Mouse (Mus musculus) spleen, embryonic (tissue): ENCODE data around the gene Osbpl10.
"Not testable (repeated sequence)": the region's sequence is repeated elsewhere in the genome, so short reads cannot be mapped to it uniquely, and the experiment has no call there.

Source experiments
- CTCF ChIA-PET: fragments of 350-600 bp; sonication (Branson Sonifier 250); formaldehyde crosslinking; loops from one replicate; lab custom pipeline; 2022; lab: Charles Lee

Osbpl10 gene

DNA sequence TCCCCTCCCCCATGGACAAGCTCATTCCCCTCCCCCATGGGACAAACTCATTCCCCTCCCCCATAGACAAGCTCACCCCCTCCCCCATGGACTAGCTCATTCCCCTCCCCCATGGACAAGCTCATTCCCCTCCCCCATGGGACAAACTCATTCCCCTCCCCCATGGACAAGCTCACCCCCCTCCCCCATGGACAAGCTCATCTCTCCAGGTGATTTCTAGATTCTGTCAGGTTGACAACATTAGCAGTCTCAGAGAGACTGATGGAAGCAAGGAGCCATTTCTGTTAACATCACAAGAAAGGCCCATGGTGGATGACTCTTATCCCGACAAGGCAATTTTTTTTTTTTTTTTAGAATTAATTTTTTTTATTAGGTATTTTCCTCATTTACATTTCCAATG, 52.7 kb downstream of the Osbpl10 start:
- CTCF ChIA-PET: not testable (repeated sequence)

DNA sequence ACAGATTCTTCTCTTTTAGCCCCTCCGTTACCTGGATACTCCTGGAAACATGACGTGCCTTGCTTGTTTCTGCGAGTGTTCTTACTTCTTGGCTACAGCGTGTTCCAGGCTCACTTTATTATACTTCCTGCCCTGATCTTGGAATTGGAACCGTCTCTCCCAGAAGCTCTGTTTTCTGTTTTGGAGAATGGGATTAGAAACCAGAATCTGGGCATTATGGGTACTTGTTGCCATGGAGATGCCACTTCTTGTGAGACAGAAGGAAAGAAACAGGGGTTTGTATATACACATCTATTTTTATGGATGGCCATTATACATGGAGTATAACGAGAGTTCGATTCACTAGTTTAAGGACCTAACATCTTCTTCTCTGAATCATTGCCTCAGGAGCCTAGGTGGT, 54.4 kb downstream of the Osbpl10 start:
- CTCF ChIA-PET: no interaction called here

DNA sequence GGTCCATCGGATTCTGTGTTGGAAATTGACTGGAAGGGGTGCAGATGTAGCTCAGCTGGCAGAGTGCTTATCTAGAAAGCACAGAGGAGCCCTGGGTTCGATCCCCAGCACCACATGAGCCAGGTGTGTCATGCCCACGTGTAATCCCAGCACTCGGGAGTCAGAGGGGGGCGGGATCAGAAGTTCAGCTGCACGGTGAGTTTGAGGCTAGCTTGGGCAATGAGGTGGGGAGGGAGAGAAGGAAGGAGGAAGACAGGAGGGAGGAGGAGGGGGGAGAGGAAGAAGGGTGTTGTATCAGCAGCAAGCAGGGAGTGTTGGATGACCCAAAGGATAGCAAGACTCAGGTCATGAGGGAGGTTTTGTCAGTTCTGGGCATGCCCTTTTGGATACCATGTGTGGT, 55.9 kb downstream of the Osbpl10 start:
- CTCF ChIA-PET: interaction anchor here (0.6 kb wide), 2 partner anchors 15 to 248 kb away, joined by 3 to 4 read pairs; no protein-coding TSS in a partner anchor

DNA sequence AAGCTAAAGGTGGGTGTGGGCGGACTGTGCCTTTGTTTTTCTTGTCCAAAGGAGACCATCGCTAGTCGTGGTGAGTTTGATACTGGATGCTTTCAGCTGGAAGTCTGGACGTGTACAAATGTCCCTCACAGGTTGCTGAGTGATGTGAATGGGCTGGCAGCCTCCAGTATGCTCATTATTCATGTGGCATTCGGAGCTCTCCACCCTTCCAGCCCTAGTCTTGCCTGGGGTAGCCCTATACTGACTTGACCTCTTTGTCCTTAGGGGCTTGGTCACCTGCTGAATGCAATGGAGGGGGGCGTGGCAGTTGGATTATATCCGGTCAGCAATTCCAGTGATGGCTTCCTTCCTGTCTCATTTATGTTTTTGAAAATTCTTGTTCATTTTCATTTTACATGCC, 56.4 kb downstream of the Osbpl10 start:
- CTCF ChIA-PET: interaction anchor here (0.6 kb wide), 1 partner anchor 15 kb away, joined by 3 read pairs; no protein-coding TSS in a partner anchor

DNA sequence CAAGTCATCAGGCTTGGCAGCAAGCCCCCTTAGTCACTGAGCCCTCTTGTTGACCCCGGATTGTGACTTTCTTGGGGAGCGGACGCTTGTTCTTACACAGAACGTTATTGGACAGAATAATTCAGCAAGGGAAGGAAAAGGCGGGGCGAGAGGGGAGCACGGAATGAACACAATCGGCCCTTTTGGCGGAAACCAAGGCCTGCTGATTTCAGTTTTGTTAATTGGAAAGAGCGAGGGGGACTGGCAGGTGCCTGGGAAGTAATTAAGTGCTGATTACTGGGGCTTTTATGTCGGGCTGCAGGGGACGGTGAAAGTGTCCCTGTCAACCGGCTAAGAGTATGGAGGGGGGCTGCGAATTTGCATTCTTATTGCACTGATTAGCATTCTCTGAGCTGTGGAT, 59.8 kb downstream of the Osbpl10 start:
- CTCF ChIA-PET: interaction anchor here (0.5 kb wide), 1 partner anchor 1345 kb away, joined by 3 read pairs; no protein-coding TSS in a partner anchor

DNA sequence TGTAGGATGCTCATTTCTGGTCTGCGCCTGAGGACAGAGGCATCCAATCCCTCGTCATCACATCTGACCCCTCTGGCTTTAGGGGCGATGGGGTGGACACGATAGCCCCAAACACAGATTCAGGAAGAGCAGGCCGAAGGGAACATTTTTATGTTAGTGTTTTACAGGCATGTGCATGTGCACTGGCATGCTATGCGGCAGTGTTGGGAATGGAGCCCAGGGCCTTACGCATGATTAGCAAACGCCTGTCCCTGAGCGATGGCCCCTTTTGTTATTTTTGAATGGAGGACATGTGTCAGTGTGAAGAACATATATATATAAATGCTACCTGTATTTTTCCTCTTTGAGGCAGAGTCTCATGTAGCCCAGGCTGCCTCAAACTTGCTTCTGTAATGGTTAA, 60.3 kb downstream of the Osbpl10 start:
- CTCF ChIA-PET: interaction anchor here (0.5 kb wide), 1 partner anchor 1345 kb away, joined by 3 read pairs; no protein-coding TSS in a partner anchor

DNA sequence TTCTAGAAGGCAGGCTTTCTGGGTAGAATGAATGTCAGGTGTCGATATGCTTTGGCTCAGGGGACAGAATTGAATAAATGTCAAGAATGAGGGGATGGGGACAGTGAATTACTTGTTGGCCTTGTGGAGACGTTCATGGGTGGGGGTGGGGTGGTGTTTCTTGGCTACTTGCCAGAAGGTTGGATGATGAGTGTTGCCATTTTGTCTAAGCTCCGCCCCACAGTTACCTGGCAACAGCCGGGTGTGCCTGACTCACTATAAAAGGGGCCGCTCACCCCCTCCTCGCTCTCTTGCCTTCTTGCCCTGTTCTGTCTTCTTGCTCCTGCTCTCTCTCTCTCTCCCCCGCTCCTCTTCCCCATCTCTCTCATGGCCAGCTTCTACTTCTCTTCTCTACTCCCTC, 60.9 kb downstream of the Osbpl10 start:
- CTCF ChIA-PET: no interaction called here

DNA sequence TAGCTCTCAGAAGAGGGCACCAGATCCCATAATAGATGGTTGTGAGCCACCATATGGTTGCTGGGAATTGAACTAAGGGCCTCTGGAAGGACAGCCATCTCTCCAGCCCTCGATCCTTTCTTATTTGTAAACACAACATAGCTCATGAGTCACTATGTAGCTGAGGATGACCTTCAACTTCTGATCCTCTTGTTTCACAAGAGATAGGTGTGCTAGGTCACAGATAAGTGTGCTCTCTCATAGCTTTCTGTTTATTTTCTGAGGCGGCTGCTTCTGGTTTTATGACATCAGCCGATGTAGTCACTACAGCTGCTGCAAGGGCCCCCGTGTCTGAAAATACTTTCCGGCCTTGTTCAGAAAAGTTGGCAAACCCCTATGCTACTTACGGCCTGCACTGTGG, 64.2 kb downstream of the Osbpl10 start:
- CTCF ChIA-PET: no interaction called here

DNA sequence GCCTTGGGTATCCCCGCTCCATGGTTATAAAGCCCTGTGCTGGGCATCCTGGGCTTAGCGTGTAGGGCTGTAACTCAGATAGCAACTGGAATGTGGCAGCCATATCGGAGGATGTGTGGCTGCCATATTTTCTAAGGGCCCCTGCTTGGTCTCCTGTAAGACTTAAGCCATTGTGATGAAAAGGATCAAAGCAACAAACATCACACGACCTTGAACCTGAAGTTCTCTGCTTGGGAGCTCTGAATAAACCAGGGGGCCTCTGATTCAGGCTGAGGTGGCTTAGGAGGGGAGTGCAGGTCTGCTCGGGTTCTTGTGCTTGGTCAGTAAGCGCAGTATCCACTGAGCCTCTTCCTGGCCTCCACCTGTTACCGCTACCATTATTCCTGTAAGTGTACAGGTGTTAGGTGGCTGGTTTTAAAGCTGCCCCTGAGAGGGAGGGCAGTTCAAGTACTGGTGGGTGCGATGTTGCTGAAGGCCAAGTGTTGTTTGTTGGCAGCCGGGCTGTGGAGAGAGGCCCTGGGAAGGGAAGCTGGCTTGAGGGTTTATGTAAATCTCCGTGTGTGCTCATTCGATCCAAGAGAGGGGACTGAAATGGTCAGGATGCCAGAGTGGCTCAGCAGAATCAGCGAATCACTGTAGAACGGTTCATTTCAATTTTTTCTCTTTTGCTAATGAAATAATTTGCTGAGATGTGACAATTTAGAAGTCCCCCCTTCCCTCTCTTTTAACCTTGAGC, 64.8 kb downstream of the Osbpl10 start:
- CTCF ChIA-PET: no interaction called here

DNA sequence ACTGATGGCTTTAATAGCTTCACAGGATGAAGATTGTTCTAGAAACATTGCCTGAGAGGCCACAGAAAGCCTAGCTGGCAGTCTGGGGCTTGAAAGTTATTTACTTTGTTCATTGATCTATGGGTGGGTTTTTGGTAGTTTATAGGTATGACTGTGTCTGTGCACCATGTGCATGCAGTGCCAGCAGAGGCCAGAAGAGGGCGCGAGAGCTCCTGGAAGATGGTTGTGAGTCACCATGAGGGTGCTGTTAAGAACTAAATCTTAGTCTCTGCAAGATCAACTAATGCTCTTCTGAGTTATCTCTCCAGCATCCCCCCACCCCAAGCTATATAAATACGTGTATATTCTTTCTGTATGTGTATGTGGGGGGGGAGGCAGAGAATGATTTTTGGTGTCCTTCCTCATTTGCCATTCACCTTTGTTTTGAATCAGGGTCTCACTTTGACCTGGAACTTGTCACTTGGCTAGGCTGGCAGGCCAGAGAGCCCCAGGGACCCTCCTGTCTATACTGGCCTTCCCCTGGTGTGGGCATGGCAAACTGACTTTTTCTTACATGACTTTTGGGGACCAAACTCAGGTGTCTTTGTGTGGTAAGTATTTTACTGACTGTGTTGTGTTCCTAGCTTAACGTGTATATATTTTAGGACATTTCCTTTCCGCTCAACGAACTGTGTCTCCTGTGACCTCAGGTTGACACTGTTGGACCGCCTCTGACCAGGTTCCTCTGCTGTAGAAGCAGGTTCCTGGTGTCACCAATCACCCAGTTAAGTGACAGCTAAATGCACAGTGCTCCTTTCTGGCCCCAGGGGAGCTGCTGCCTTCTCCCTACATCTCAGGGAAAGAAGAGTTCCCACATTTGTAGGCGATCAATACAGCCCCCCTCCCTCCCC, 65.8 kb downstream of the Osbpl10 start:
- CTCF ChIA-PET: interaction anchor here (0.7 kb wide), 1 partner anchor 821 kb away, joined by 3 read pairs; no protein-coding TSS in a partner anchor

DNA sequence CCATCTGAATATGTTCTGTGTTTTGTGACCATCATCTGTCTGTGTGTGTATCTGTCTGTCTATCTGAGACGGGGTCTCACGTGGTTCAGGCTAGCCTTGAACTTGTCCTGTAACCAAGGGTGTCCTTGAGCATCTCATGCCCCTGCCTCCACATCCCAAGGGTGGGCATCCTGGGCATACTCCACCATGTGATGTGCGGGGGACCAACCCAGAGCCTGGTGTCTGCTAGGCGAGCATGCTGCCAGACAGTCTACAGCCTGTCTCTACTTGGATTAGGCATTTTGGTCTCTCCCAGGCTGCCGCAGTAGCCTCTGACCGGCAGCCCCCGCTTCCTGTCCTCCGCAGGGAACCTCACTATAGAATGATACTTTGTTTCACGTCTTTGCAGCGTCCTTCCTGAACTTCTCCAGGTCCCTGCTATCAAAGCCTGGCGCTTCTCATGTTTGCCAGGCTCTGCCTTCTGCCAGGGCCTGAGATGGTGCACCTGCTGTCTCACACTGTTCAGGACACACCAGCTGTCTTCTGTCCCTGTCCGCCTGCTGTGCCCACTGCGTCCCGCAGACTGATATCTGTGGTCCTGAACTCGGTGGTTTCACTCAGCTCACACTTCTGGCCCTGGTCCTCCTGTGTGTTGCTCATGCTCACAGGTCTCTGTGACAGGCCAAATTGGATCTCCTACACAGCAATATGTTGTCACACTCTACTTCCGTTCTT, 66.9 kb downstream of the Osbpl10 start:
- CTCF ChIA-PET: no interaction called here

DNA sequence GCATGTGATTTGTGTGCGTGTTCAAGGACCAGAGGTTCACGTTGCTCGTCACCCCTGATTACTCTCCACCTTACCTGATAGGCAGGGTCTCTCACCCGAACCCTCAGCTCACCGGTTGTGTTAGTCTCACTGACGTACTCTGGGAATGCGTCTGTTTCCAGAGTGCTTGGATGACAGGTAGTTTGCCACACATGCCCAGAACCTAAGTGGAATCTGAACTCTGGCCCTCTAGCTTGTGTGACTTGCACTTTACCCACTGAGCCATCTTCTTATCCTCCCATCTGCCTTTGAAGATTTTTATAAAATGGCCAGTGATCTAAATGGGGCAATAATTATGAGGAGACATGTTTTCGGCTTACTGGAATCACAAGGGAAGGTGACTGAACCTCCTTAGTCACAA, 68.3 kb downstream of the Osbpl10 start:
- CTCF ChIA-PET: no interaction called here

DNA sequence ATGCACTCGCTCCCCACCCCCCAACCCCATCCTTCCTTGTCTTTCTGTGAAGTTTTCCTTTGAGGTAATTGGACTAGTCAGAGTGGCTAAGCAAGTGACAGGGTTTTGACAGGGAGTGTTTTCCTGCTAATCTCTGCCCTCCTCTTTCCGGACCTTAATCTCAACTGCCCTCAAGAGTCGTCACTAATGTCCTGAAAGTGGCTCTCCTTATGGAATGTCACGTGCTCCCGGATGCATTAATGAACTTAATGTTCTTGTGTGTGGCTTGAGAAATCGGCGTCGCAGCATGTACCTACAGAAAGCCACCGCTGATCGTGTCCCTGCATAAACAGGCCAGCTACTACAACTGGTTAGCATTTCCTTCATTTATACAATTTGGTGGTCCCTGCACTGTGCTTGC, 70.0 kb downstream of the Osbpl10 start:
- CTCF ChIA-PET: no interaction called here

DNA sequence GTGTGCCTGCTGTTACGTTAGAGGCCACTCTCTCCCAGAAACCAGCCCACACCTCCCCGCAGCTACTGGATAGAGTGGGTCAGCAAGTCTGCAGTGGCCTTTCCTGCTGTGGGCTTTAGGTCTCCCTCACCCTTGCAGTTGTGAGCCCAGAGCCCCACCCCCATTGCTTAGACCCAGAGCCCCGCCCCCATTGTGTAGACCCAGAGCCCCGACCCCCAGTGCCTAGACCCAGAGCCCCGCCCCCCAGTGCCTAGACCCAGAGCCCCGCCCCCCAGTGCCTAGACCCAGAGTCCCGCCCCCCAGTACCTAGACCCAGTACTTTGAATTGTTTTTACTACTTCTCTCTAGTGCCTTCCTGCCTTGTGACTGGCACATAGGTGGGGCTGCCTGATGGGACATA, 70.5 kb downstream of the Osbpl10 start:
- CTCF ChIA-PET: no interaction called here

DNA sequence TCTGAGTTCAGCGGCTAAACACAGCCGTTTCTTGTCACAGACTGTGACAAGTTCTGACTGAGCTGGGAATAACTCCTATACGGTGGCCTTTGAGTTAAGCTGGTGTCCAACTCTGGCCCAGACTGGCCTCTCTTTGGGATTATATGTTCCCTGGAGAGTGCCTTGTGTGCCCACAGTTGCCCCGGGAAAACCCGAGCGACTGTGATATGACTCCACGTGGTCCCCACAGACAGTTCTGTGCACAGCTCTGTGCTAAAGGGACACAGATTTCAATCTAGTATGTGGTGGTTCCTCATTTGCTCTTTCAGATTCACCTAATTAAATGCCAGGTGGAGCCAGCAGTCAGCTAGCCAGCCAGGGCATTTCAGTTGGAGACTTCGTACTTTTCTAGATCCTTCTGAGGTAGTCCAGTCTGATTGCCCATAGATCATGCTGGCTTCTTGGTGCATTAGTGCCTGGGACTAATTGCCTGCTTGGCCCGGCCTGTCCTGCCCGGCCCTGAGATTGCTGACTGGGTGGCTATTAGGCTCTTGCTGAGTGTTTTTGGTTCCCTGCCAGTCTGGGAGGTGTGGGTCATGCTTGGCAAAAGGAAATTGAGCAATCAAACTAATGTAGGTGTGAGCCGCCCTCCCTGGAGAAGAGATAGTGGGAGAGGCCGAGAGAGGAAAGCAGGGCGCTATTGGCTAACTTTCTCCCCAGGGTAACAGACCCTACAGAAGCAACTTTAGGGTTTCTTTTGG, 71.8 kb downstream of the Osbpl10 start:
- CTCF ChIA-PET: no interaction called here

DNA sequence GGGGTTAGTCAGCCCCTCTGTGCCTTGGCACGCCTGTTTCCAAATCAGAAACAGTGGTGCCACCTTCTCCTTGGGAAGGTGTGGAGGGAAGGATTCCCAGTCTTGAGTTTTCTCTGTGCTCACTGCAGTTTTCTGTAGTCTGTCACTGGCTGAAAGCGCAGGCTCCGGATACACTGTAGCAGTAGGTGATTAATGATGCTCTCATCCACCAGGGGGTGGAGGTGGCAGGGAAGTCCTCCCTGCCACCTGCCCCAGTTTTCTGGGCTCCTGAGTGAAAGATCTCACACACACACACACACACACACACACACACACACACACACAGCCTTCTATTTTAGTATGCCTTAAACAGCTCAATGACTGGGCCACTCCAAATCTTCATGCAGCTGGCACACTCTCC, 73.6 kb downstream of the Osbpl10 start:
- CTCF ChIA-PET: no interaction called here

DNA sequence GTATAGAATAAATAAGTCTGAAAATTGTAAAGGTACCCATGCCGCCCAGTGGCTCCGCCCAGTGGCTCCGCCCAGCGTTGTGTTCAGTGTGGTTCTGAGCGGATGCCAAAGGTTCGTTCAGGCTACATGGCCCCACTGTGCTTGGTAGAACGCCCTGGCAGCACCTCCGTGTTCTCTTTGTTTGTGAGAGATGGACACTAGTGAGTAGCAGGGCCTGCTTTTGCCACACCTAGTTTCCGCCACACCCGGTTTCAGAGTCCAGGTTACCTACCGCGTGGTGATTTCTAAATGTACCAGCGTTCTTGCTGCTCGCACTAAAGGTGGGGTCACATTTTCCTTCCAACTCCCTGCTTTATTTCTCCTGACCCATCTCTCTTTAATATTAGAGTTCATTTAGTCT, 75.4 kb downstream of the Osbpl10 start:
- CTCF ChIA-PET: no interaction called here

DNA sequence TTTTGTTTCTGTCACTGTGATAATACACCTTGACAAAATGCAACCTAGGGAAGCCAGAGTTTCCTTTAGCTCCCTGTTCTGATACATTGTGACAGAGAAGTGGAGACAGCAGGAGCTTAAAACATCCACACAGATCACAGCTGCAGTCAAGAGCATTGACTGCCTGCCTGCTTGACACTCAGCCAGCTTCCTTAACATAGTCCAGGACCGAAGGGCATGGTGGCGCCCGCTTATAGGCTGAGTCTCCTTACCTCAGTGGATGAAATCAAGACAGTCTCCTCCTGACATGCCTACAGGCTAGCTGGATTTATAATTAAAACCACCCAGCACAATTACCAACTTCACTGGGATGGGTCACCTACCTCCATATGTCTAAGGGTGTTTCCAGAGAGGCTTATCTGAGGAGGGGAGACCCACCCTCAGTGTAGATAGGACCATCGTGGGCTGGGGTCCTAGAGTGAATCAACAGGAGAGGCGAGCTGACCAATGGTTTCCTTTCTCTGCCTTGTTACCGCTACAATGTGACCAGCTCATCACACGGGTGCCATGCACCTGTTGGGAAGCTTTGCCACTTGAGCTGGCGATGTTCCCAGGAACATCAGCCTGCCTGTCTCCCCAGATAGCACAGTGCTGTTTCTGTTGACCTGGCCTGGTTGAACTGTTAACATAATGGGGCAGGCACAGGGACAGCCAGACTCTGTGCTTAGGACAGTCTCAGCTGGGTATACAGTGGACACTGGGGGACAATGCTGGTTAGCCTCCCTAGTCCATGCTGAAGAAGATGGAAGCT, 76.9 kb downstream of the Osbpl10 start:
- CTCF ChIA-PET: no interaction called here

DNA sequence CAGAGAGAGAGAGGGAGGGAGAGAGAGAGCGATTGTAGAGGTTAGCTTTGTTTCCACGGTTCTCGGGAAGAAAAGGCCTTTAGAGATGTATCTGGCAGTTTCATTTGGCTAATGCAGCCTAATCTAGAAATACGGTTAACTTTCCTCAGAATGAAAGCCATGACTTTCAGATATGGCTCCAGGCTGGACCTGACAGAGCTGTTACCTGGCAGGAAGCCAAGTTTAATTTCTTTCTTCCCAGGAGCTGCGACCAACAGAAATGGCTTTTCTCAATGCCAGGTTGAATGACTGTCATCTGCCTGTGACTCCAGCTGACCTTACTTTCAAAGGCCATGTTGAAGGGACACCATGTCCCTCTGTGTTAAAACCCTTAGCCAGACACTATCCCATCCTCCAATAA, 80.4 kb downstream of the Osbpl10 start:
- CTCF ChIA-PET: no interaction called here

DNA sequence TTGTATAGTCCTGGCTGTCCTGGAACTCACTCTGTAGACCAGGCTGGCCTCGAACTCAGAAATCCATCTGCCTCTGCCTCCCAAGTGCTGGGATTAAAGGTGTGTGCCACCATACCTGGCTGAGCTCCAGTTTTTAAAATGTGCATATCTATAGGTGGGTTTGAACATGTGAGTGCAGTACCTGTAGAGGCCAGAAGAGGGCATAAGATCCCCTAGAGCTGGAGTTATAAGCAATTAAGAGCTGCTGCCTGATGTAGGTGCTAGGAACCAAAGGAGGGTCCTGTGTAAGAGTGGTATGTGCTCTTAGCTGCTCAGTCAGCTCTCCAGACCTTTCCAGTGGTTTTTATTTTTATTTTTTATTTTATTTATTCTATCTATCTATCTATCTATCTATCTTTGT, 86.5 kb downstream of the Osbpl10 start:
- CTCF ChIA-PET: no interaction called here
